Mouse (Mus musculus) ES-Bruce4 (cell line): Measurements from ENCODE around the gene Ing1.
A peak's percentile ranks its signal among the peaks of the same experiment; 100 is the strongest.

Experiments
- CTCF ChIP-seq: IDR thresholded peaks from one replicate; pipeline ENCODE4 v1.8.1; 2011; ENCODE audit warnings: low read depth, low read length
- EP300 ChIP-seq: IDR thresholded peaks from 2 replicates; pipeline ENCODE4 v1.6.1; 2011; ENCODE audit warnings: low read depth, low read length; ENCODE audit not compliant: insufficient read depth
- POLR2A ChIP-seq: IDR thresholded peaks from one replicate; pipeline ENCODE4 v1.8.1; 2011; ENCODE audit warnings: low read length; ENCODE audit not compliant: insufficient read depth

- TF ChIP-seq POLR2A (peak; percentile 92), CTCF (no peak), EP300 (0 out of 2 replicates have a peak, but pooled peaks have one; percentile 11)
Measured at GRCm38 (mm10) chr8:11554799-11555719, at the start of gene Ing1.
